Mouse (Mus musculus) forebrain, postnatal 0 days (tissue): ENCODE data around the gene Arhgap5. TPM values are rescaled to one million over a fixed set of nuclear protein-coding genes. Genes with fewer than 3 reads are reported as not detected.
A peak's percentile ranks its signal among the peaks of the same experiment; 100 is the strongest.

Experiments used
- ATAC-seq: fragments of 200-750 bp; cut with Nextera tagmentation; 2 replicates; pipeline ENCODE4 v1.8.0; 2017; ENCODE audit warnings: mild to moderate bottlenecking, moderate library complexity
- DNase-seq: peaks from one replicate; pipeline ENCODE4 v3.0.0-alpha.2; 2015
- H3K27ac ChIP-seq: fragments of 300-500 bp; sonication (generic); 2 replicates; pipeline ENCODE4 v1.5.1; 2014; ENCODE audit warnings: low read depth, mild to moderate bottlenecking, antibody characterized with exemption, low read length, moderate library complexity, mixed read lengths
- H3K27me3 ChIP-seq: fragments of 300-500 bp; sonication (generic); 2 replicates; pipeline ENCODE4 v1.6.1; 2014; ENCODE audit warnings: mild to moderate bottlenecking, low read length, mixed read lengths; ENCODE audit not compliant: insufficient read depth
- H3K36me3 ChIP-seq: fragments of 300-500 bp; sonication (generic); 2 replicates; pipeline ENCODE4 v1.6.1; 2014; ENCODE audit warnings: mild to moderate bottlenecking, moderate library complexity; ENCODE audit not compliant: insufficient read depth
- H3K4me1 ChIP-seq: fragments of 300-500 bp; sonication (generic); 2 replicates; pipeline ENCODE4 v1.6.1; 2014; ENCODE audit warnings: antibody characterized with exemption; ENCODE audit not compliant: insufficient read depth
- H3K4me2 ChIP-seq: fragments of 300-500 bp; sonication (generic); 2 replicates; pipeline ENCODE4 v1.6.1; 2014; ENCODE audit warnings: low read depth, mild to moderate bottlenecking, moderate library complexity
- H3K4me3 ChIP-seq: fragments of 300-500 bp; sonication (generic); 2 replicates; pipeline ENCODE4 v1.5.1; 2014; ENCODE audit warnings: low read depth, low read length, mixed read lengths
- H3K9ac ChIP-seq: fragments of 300-500 bp; sonication (generic); 2 replicates; pipeline ENCODE4 v1.6.1; 2014; ENCODE audit warnings: mild to moderate bottlenecking
- H3K9me3 ChIP-seq: fragments of 300-500 bp; sonication (generic); 2 replicates; pipeline ENCODE4 v1.6.1; 2016; ENCODE audit warnings: low read length
- CTCF ChIP-seq: sonication (generic); IDR thresholded peaks from 2 replicates; pipeline ENCODE4 v1.5.1; 2016; ENCODE audit warnings: antibody characterized with exemption, control low read depth, low read depth
- WGBS: fragments of 180-500 bp; shearing (Covaris S2); extraction: QIAGEN DNeasy Blood & Tissue Kit; methylation state at CpG from one replicate; pipeline ENCODE4 v1.1.7; 2014; 5-methylcytosine and 5-hydroxymethylcytosine counted together
- polyA plus RNA-seq: library from polyadenylated mRNA; unstranded; fragments of >200 nt; fragmentation: Nextera tagmentation; extraction: Ambion mirVana; gene quantifications from 2 replicates; pipeline ENCODE4 v1.2.1, GENCODE M21; 2015
- total RNA-seq: library from RNA; depleted of rRNA; stranded (reverse); fragments of >200 nt; gene quantifications from 2 replicates; pipeline ENCODE4 v1.2.3, GENCODE M21; 2014

The Arhgap5 gene
- total and polyA plus RNA-seq, 2 experiments from 2014 or later: 26.0 to 82.6 TPM

DNA sequence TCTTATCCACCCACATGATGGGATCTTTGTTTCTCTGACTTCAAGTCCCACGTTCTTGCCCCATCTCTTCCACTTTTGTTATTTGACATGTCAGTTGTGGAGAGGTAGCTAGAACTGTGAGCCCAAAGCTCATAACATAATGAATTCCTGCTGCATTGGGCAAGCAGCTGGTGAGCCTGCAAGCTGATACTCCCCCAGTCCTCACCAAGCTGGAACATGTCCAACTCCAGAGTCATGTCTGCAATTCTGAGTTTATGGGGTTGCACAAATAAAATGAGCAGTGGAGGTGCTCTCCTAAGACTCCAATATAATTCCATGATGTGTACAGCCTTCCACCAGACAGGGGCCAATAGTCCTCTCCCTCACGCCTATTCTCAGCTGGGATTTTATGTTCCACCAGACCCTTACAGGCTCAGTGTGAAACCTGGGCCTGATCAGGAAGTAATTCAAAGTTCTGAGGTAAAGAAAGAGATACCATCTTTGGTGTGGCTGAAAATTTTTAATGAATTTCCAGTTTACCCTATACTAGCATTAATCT lies 83.8 kb downstream of the Arhgap5 start:
- WGBS: 61% methylated on average over 2 of the region's 2 CpGs
- Histone ChIP-seq H3K36me3 (no peaks in the 10 kb centered on the region), H3K9ac (no peak overlapping the region), H3K27ac (no peak overlapping the region), H3K4me1 (no peaks in the 10 kb centered on the region), H3K27me3 (no peaks in the 10 kb centered on the region), H3K4me3 (no peak overlapping the region), H3K9me3 (no peaks in the 10 kb centered on the region), H3K4me2 (no peak overlapping the region)
- no peak for TF ChIP-seq CTCF
- DNase-seq (peak; percentile 3), ATAC-seq (no peak)

DNA sequence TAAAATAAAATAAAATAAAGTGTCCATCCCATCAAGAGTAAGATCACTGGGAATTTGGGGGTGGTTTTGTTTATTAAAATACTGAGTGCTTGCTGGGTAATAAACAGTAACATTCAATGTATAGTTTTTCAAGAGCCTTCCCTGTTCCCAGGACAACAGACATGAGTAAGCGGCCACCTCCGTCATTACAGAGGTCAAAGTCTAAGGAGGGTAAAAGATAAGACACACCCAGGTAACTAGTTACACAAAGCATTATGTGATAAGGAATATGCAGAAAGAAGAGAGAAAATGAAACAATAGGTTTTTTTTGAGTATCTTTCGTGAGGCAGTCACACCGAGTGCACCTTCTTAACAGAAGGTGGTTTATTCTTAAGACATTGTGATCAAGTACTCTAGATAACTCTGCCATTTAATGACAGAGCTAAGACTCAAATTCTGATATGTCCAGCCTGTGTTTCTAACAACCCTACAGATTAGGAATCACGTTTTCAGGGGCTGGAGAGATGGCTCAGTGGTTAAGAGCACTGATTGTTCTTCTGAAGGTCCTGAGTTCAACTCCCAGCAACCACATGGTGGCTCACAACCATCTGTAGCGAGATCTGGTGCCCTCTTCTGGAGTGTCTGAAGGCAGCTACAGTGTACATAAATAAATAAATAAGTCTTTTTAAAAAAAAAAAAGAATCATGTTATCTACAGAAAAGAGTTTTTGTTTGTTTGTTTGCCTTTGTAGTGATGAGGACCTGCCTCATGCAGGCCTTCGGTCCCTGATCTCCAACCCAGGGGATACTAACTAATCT lies 91.8 kb downstream of the Arhgap5 start:
- Histone ChIP-seq H3K36me3 (no peaks in the 10 kb centered on the region), H3K27me3 (no peaks in the 10 kb centered on the region), H3K27ac (no peak overlapping the region), H3K9ac (no peak overlapping the region), H3K9me3 (no peaks in the 10 kb centered on the region), H3K4me1 (no peaks in the 10 kb centered on the region), H3K4me2 (no peak overlapping the region), H3K4me3 (no peak overlapping the region)
- no peak for ATAC-seq
- no peak for TF ChIP-seq CTCF
- WGBS: 84% methylated on average over 7 of the region's 7 CpGs
- no peak for DNase-seq

DNA sequence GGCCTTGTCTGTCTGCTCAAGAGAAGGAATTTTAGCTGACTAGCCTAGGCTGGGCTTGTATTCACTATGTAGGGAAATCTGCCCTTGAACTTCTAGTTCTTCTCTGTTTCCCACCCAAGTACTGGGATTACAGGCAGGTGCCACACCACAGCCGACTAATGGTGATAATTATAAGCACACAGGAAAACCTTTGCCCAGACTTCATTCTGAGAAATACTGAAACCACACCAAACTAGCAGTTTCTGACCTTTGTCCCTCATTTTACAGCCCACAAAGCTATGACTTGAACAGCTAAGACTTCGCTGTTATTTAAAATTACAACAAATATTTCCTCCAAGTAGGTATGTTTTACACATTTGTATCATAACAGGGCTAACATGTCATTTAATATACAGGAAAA lies 98.7 kb downstream of the Arhgap5 start:
- Histone ChIP-seq H3K27ac (peak overlapping the region; percentile 96; the same call in 1 of the 2 replicates), H3K9ac (no peak overlapping the region), H3K27me3 (no peaks in the 10 kb centered on the region), H3K4me2 (peak overlapping the region; percentile 63), H3K4me1 (no peaks in the 10 kb centered on the region), H3K4me3 (peak overlapping the region; percentile 73), H3K9me3 (no peaks in the 10 kb centered on the region), H3K36me3 (no peaks in the 10 kb centered on the region)
- no peak for ATAC-seq
- DNase-seq: no peak
- peak; percentile 16; the same call in 1 of the 2 replicates for TF ChIP-seq CTCF
- WGBS: 18% methylated on average over 2 of the region's 2 CpGs

DNA sequence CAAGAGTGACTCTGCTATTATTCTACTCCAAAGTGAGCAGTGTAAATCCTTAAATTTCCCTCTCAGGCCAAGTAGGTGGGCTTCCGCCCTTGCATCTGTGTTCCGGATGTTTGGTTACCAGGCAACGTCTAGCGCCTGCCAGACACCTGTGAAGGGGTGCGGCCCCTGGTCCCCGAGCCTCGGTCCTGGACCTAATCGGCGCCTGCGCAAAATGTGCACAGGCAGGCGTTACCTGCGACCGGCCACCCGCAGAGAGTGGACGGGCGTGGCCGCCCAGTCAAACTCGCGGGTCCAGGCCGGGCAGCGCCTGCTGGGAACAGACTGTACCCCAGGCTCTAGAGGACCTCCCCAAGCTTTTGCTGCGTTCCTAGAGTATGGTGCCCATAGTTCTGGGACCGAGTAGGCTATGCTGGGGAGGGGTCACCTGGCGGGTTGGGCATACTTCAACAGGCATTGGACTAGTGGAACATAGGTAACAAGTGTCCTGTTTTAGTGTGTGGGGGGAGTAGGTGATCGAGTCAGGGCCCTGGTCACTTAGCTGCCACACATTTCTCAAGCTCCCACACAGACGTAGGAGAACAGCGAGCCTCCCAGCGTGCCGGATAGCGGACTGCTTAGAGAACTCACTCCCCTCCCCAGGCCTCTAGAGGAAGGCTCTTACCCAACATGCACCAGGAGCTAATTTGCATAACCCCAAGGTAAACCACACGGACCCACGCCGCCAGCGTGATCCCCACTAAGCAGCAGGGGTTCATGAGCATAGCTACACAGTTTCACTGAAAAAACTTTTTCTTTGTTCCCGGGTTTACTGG lies 99.3 kb downstream of the Arhgap5 start:
- peak overlapping the region; percentile 96 for H3K27ac ChIP-seq
- H3K4me3 ChIP-seq: peak overlapping the region; percentile 73
- H3K9me3 ChIP-seq: no peaks in the 10 kb centered on the region
- peak; percentile 85 for ATAC-seq
- H3K27me3 ChIP-seq: no peaks in the 10 kb centered on the region
- H3K4me2 ChIP-seq: peak overlapping the region; percentile 63
- no peaks in the 10 kb centered on the region for H3K4me1 ChIP-seq
- H3K9ac ChIP-seq: peak overlapping the region; percentile 91
- peak; percentile 97 for DNase-seq
- WGBS: 2% methylated on average over 35 of the region's 35 CpGs
- 0 out of 2 replicates have a peak, but pooled peaks have one; percentile 2 for TF ChIP-seq CTCF
- H3K36me3 ChIP-seq: no peaks in the 10 kb centered on the region

DNA sequence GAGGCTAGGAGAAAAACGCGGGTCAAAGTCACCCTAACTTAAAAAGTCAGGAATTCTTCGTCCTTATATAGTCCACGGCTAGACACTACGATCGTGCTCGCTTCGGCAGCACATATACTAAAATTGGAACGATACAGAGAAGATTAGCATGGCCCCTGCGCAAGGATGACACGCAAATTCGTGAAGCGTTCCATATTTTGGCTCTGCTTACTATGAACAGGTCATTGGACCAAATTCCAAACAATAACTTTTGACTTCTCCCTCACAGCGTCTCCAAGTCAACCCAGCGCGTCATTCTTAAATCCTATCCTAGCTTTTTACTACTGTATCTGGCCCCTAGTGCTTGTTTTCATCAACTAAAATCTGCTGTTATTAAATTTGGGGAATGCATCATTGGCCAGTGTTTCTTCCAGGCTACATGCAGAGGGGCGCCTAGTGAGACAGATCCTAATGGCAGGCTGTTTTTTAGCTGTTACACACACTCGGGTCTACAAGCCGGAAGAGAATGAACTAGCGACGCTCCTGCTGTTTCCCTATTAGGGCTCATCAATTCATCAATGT lies 100.0 kb downstream of the Arhgap5 start:
- H3K9ac ChIP-seq: peak overlapping the region; percentile 91
- peak; percentile 77 for ATAC-seq
- 0 out of 2 replicates have a peak, but pooled peaks have one; percentile 8 for TF ChIP-seq CTCF

DNA sequence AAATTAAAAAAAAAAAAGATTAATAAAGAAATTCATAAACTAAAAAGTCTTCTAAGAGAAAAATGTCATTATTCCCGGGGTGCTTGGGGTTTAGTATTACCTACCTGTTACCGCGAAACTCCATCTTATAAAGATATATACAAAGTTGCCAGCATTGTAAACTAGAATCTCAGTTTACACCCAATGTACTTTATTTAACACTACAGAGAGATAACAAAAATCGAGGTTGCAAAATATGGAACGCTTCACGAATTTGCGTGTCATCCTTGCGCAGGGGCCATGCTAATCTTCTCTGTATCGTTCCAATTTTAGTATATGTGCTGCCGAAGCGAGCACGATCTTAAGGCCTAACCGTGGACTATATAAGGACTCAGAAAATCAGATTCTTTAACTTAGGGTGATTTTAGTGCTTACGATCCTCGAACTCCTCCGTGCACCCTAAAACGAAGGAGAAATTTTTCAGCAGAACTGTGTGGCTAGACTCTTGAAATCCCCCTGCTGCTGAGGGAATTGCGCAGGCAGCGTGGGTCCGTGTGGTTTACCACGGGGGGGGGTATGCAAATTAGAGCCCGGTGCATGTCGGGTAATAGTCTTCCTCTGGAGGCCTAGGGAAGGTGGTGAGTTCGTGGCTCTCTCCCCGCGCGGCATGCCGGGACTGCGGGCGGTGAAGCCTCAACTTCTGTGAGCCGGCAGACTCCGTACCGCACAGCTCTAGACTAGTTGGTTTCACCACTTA lies 100.7 kb downstream of the Arhgap5 start:
- H3K27ac ChIP-seq: peak overlapping the region; percentile 96
- H3K4me3 ChIP-seq: peak overlapping the region; percentile 73
- peak overlapping the region; percentile 91 for H3K9ac ChIP-seq
- DNase-seq (peak; percentile 98), ATAC-seq (peak; percentile 88)
- no peaks in the 10 kb centered on the region for H3K27me3 ChIP-seq
- no peak for TF ChIP-seq CTCF
- no peaks in the 10 kb centered on the region for H3K36me3 ChIP-seq
- WGBS: under 1% methylated on average over 33 of the region's 33 CpGs
- no peaks in the 10 kb centered on the region for H3K4me1 ChIP-seq
- H3K4me2 ChIP-seq: peak overlapping the region; percentile 63
- H3K9me3 ChIP-seq: no peaks in the 10 kb centered on the region

More for the DNA sequence above, 100.0 kb downstream of the Arhgap5 start:
- Histone ChIP-seq H3K4me2 (peak overlapping the region; percentile 63), H3K27ac (peak overlapping the region; percentile 96), H3K4me3 (peak overlapping the region; percentile 73), H3K9me3 (no peaks in the 10 kb centered on the region), H3K27me3 (no peaks in the 10 kb centered on the region), H3K4me1 (no peaks in the 10 kb centered on the region), H3K36me3 (no peaks in the 10 kb centered on the region)
- 2% methylated on average over 21 of the region's 21 CpGs for WGBS
- no peak for DNase-seq
